Mouse (Mus musculus): Measurements from ENCODE around the gene Ifne.

DNA sequence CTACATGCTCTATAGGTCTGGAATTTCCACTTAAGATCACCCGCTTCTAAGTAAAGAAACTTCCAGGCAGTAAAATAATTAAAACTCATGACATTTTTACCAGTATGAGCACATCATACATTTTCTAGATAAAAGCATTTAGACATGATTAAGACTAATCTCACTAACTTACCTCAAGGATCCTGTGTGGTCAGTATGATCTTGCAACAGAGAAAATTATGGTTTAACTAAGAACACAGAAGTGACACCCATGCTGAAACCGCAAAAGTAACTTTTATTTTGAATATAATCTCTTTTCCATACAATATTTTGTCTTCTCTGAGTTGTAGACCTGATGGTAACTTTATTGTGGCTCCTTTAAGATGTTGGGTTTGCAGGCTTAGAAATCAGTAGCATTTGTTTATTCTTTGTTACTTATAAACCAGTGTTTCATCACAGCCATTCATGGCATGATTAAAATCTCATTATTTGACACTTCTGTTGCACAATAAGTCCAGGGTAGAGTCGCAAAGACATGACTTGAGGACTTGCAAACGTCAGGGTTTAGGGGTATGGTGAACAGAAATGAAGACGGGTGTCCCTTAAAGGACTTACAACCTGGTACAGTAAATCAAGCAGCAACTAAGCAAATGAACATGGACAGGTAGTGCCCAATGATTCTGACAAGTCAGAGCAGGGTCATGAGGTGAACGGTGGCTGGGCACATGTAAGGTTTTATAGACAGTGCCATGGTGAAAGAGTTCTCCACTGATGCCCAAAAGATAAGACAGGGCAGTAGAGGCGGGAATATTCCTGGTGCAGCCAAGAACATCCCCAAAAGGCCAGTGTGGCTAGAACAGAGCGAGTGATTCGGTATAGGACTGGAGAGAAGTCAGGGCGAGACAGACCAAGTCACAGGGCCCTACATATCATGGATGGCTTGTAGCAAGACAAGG is 29.9 kb upstream of the Ifne start:
- TF ChIP-seq POLR2A (IDR thresholded peaks at IDR 0.05; ENCODE audit: low read depth, low read length) = no peak
- no peak for TF ChIP-seq CTCF (IDR thresholded peaks at IDR 0.05; ENCODE audit: extremely low read depth, insufficient read length, insufficient replicate concordance, low read depth, low read length)
